In genomic region chr8:111992013-111992702, GRCm38 (mm10) we compare ENCODE assay signal across 7 mouse cellular contexts. TPM values are rescaled to one million over a fixed set of nuclear protein-coding genes. Genes with fewer than 3 reads are reported as not detected.
DNase-seq lines count a peak whose midpoint lies in the region; ATAC-seq lines count a peak whose summit lies in the region.

Gene Adat1 (minus strand): TSS chr8:111992302.

- 4% methylated on average over 33 of the region's 33 CpGs for WGBS in intestine, embryonic 16.5 days
- WGBS in midbrain, embryonic 11.5 days, result 3% methylated on average over 32 of the region's 33 CpGs

- H3K27ac ChIP-seq in intestine, embryonic 16.5 days (ENCODE audit: low read length), result no peak within 1 kb of the TSS
- no peak within 1 kb of the TSS for H3K27ac ChIP-seq in midbrain, embryonic 11.5 days (ENCODE audit: low read depth, low read length)

- H3K4me3 ChIP-seq in intestine, embryonic 16.5 days (ENCODE audit: low read length), result peak within 1 kb of the TSS; percentile 80
- H3K4me3 ChIP-seq in midbrain, embryonic 11.5 days (ENCODE audit: low read depth, low read length), result peak within 1 kb of the TSS; percentile 78

- peaks cover 4% of the 10 kb centered on the region; the same call in 1 of the 2 replicates for H3K4me1 ChIP-seq in intestine, embryonic 16.5 days (ENCODE audit: control insufficient read depth, insufficient read depth, low read length)
- peaks cover 4% of the 10 kb centered on the region; the same call in 1 of the 2 replicates for H3K4me1 ChIP-seq in midbrain, embryonic 11.5 days (ENCODE audit: control insufficient read depth, insufficient read depth, low read length)

- H3K9me3 ChIP-seq in intestine, embryonic 16.5 days (ENCODE audit: control insufficient read depth, low read length), result no peaks in the 10 kb centered on the region
- no peaks in the 10 kb centered on the region for H3K9me3 ChIP-seq in midbrain, embryonic 11.5 days (ENCODE audit: control insufficient read depth, low read length)

- peaks cover 14% of the 10 kb centered on the region for H3K36me3 ChIP-seq in intestine, embryonic 16.5 days (ENCODE audit: control insufficient read depth, insufficient read depth, low read length)
- peaks cover 22% of the 10 kb centered on the region for H3K36me3 ChIP-seq in midbrain, embryonic 11.5 days (ENCODE audit: control insufficient read depth, insufficient read depth, low read length)

- no peaks in the 10 kb centered on the region for H3K27me3 ChIP-seq in intestine, embryonic 16.5 days (replicated peaks; ENCODE audit: control insufficient read depth, insufficient read depth, low read length)
- H3K27me3 ChIP-seq in midbrain, embryonic 11.5 days (ENCODE audit: control insufficient read depth, insufficient read depth, low read length), result no peaks in the 10 kb centered on the region

- H3K9ac ChIP-seq in intestine, embryonic 16.5 days (ENCODE audit: low read depth, low read length), result peak within 1 kb of the TSS; percentile 82
- H3K9ac ChIP-seq in midbrain, embryonic 11.5 days (ENCODE audit: low read length), result peak within 1 kb of the TSS; percentile 86

- intact Hi-C loops in left cerebral cortex, postnatal 36 days (cut with DNase I), result no loop called here

- peak within 1 kb of the TSS; percentile 78 for H3K4me2 ChIP-seq in intestine, embryonic 16.5 days (ENCODE audit: low read depth, low read length)
- H3K4me2 ChIP-seq in midbrain, embryonic 11.5 days, result peak within 1 kb of the TSS; percentile 58

- peak; percentile 97 for ATAC-seq in intestine, embryonic 16.5 days
- peak; percentile 95 for ATAC-seq in midbrain, embryonic 11.5 days (ENCODE audit: low FRiP score)

- DNase-seq in adrenal gland, adult 2 months, result peak; percentile 90
- peak; percentile 80 for DNase-seq in embryo, embryonic 11.5 days (ENCODE audit: low read depth, low spot score)
- DNase-seq in gastrocnemius, postnatal 4 days (ENCODE audit: low spot score in 2 of 2), result peak; percentile 49 to 84
- peak; percentile 86 to 87 for DNase-seq in left cerebral cortex, postnatal 36 days (ENCODE audit: low spot score in 2 of 2)
- DNase-seq in midbrain, embryonic 11.5 days (ENCODE audit: low spot score, missing footprints), result peak; percentile 99
- DNase-seq in skeletal muscle tissue, adult 2 months (ENCODE audit: low read depth, low spot score), result peak; percentile 78

RNA-seq across cellular contexts. Expression of gene Adat1, which starts in this region (rescaled TPM):
- total RNA-seq in adrenal gland, adult 2 months (2021), result 1 to 10 TPM; 3.3 to 3.5 TPM
- polyA plus RNA-seq in adrenal gland, adult 2 months (2012; rRNA removed), result 1.6 and 1.9 TPM in 2 replicates
- total RNA-seq in gastrocnemius, postnatal 4 days (2021), result 1 to 10 TPM; 2.6 to 2.7 TPM
- 6.7 and 7.6 TPM in 2 replicates for polyA plus RNA-seq in intestine, embryonic 16.5 days (2015; fragmentation: Nextera tagmentation; extraction: Ambion mirVana)
- total RNA-seq in left cerebral cortex, postnatal 36 days (2021), result 1 to 10 TPM; 4.0 to 8.0 TPM
- polyA plus RNA-seq in midbrain, embryonic 11.5 days (2014; fragmentation: Nextera tagmentation; extraction: Ambion mirVana), result 9.1 and 11.8 TPM in 2 replicates
